23 mouse cellular contexts compared by ENCODE assay signal in genomic region chr5:52429731-52430480, GRCm38 (mm10). TPM values are rescaled to one million over a fixed set of nuclear protein-coding genes. Genes with fewer than 3 reads are reported as not detected.
A peak's percentile ranks its signal among the peaks of the same experiment; 100 is the strongest.
DNase-seq lines count a peak whose midpoint lies in the region; ATAC-seq and TF ChIP-seq lines count a peak whose summit lies in the region.
"Had no signal": no experiment of that assay in that cellular context is flagged by ENCODE, and none has a peak within 500 bp of the region (broad histone marks: within the 10 kb centered on the region; RNA-seq: fewer than 3 reads in every experiment).

No protein-coding gene starts in this region.

- no peak for TF ChIP-seq CTCF in hindbrain, postnatal 0 days (IDR thresholded peaks at IDR 0.05; ENCODE audit: low read depth)
- no peak for TF ChIP-seq CTCF in liver, adult 2 months (IDR thresholded peaks at IDR 0.05; ENCODE audit: low read depth, low read length)
- TF ChIP-seq CTCF in liver, postnatal 0 days (IDR thresholded peaks at IDR 0.05; ENCODE audit: low read depth) = no peak
- no peak for TF ChIP-seq CTCF in lung, postnatal 0 days (IDR thresholded peaks at IDR 0.05)

- H3K27ac ChIP-seq in hindbrain, embryonic 16.5 days (ENCODE audit: low read depth, low read length) = no peak overlapping the region
- no peak overlapping the region for H3K27ac ChIP-seq in hindbrain, postnatal 0 days
- H3K27ac ChIP-seq in liver, adult 2 months (replicated peaks; ENCODE audit: insufficient read depth, low read depth, low read length) = no peak overlapping the region
- H3K27ac ChIP-seq in liver, postnatal 0 days (ENCODE audit: low read depth) = no peak overlapping the region
- H3K27ac ChIP-seq in lung, postnatal 0 days (ENCODE audit: low read length) = no peak overlapping the region
- H3K27ac ChIP-seq: embryonic facial prominence, embryonic 12.5 days; forebrain, embryonic 15.5 days; heart, adult 2 months; heart, embryonic 15.5 days; hindbrain, embryonic 15.5 days had no signal

- H3K4me3 ChIP-seq in hindbrain, embryonic 16.5 days (ENCODE audit: low read length) = no peak overlapping the region
- no peak overlapping the region for H3K4me3 ChIP-seq in hindbrain, postnatal 0 days (ENCODE audit: low read length)
- H3K4me3 ChIP-seq in liver, adult 2 months (ENCODE audit: insufficient read depth, low read depth, low read length) = no peak overlapping the region
- H3K4me3 ChIP-seq in liver, postnatal 0 days (ENCODE audit: low read depth, low read length) = no peak overlapping the region
- no peak overlapping the region for H3K4me3 ChIP-seq in lung, postnatal 0 days (ENCODE audit: low read depth, low read length)
- H3K4me3 ChIP-seq: embryonic facial prominence, embryonic 12.5 days; forebrain, embryonic 15.5 days; heart, adult 2 months; heart, embryonic 15.5 days; hindbrain, embryonic 15.5 days had no signal

- no peaks in the 10 kb centered on the region for H3K9me3 ChIP-seq in hindbrain, embryonic 16.5 days (ENCODE audit: control insufficient read depth, low read length)
- no peaks in the 10 kb centered on the region for H3K9me3 ChIP-seq in hindbrain, postnatal 0 days (ENCODE audit: low read length)
- H3K9me3 ChIP-seq in liver, postnatal 0 days (ENCODE audit: low read length) = no peaks in the 10 kb centered on the region
- no peaks in the 10 kb centered on the region for H3K9me3 ChIP-seq in lung, postnatal 0 days (ENCODE audit: low read length)
- H3K9me3 ChIP-seq: embryonic facial prominence, embryonic 12.5 days; forebrain, embryonic 15.5 days; heart, embryonic 15.5 days; hindbrain, embryonic 15.5 days had no signal

- WGBS in hindbrain, embryonic 16.5 days = 53% methylated on average over 14 of the region's 14 CpGs
- WGBS in hindbrain, postnatal 0 days = 48% methylated on average over 14 of the region's 14 CpGs
- 86% methylated on average over 14 of the region's 14 CpGs for WGBS in liver, adult 2 months
- 78% methylated on average over 14 of the region's 14 CpGs for WGBS in liver, postnatal 0 days (ENCODE audit: insufficient replicate concordance)
- WGBS in lung, postnatal 0 days = 62% methylated on average over 14 of the region's 14 CpGs

- no peaks in the 10 kb centered on the region for H3K36me3 ChIP-seq in hindbrain, embryonic 16.5 days (ENCODE audit: control insufficient read depth, insufficient read depth, low read length)
- no peaks in the 10 kb centered on the region for H3K36me3 ChIP-seq in hindbrain, postnatal 0 days (ENCODE audit: insufficient read depth, low read length)
- no peaks in the 10 kb centered on the region; the same call in 1 of the 2 replicates for H3K36me3 ChIP-seq in liver, adult 2 months (ENCODE audit: control insufficient read depth, insufficient read depth, low read length)
- H3K36me3 ChIP-seq in liver, postnatal 0 days (replicated peaks; ENCODE audit: insufficient read depth, low read length) = no peaks in the 10 kb centered on the region
- H3K36me3 ChIP-seq in lung, postnatal 0 days (ENCODE audit: insufficient read depth, low read length) = no peaks in the 10 kb centered on the region
- H3K36me3 ChIP-seq: embryonic facial prominence, embryonic 12.5 days; forebrain, embryonic 15.5 days; G1E; heart, embryonic 15.5 days; hindbrain, embryonic 15.5 days had no signal

- no peak overlapping the region for H3K9ac ChIP-seq in hindbrain, embryonic 16.5 days (ENCODE audit: low read depth, low read length)
- H3K9ac ChIP-seq in hindbrain, postnatal 0 days (replicated peaks; ENCODE audit: low read length) = no peak overlapping the region
- no peak overlapping the region for H3K9ac ChIP-seq in liver, adult 2 months (ENCODE audit: low read depth, low read length)
- no peak overlapping the region for H3K9ac ChIP-seq in liver, postnatal 0 days (replicated peaks)
- no peak overlapping the region for H3K9ac ChIP-seq in lung, postnatal 0 days (replicated peaks; ENCODE audit: low read depth)
- H3K9ac ChIP-seq: embryonic facial prominence, embryonic 12.5 days; forebrain, embryonic 15.5 days; heart, embryonic 15.5 days; hindbrain, embryonic 15.5 days had no signal

- H3K4me1 ChIP-seq in hindbrain, embryonic 16.5 days (ENCODE audit: control insufficient read depth, insufficient read depth, low read depth, low read length) = no peaks in the 10 kb centered on the region; the same call in 1 of the 2 replicates
- no peaks in the 10 kb centered on the region for H3K4me1 ChIP-seq in hindbrain, postnatal 0 days (ENCODE audit: insufficient read depth, low read length)
- H3K4me1 ChIP-seq in liver, adult 2 months (ENCODE audit: control insufficient read depth, insufficient read depth, low read length) = peaks cover 4% of the 10 kb centered on the region; the same call in 1 of the 2 replicates
- no peaks in the 10 kb centered on the region for H3K4me1 ChIP-seq in liver, postnatal 0 days (ENCODE audit: insufficient read depth)
- no peaks in the 10 kb centered on the region for H3K4me1 ChIP-seq in lung, postnatal 0 days (ENCODE audit: insufficient read depth, low read depth, low read length)
- H3K4me1 ChIP-seq: embryonic facial prominence, embryonic 12.5 days; forebrain, embryonic 15.5 days; heart, embryonic 15.5 days had no signal

- no peaks in the 10 kb centered on the region for H3K79me2 ChIP-seq in liver, adult 2 months (ENCODE audit: control insufficient read depth, insufficient read depth, low read length)

- peak; percentile 48; the same call in 1 of the 2 replicates for ATAC-seq in hindbrain, embryonic 16.5 days
- ATAC-seq in hindbrain, postnatal 0 days = no peak
- no peak for ATAC-seq in liver, postnatal 0 days
- no peak for ATAC-seq in lung, postnatal 0 days
- ATAC-seq: CD4-positive, CD25-positive, alpha-beta regulatory T cell, adult 4 months; forebrain, embryonic 15.5 days had no signal

- no peak overlapping the region for H3K4me2 ChIP-seq in hindbrain, embryonic 16.5 days (ENCODE audit: low read length)
- no peak overlapping the region for H3K4me2 ChIP-seq in hindbrain, postnatal 0 days (ENCODE audit: low read depth, low read length)
- no peak overlapping the region for H3K4me2 ChIP-seq in liver, postnatal 0 days (ENCODE audit: low read depth, low read length)
- no peak overlapping the region for H3K4me2 ChIP-seq in lung, postnatal 0 days (replicated peaks; ENCODE audit: low read depth, low read length)
- H3K4me2 ChIP-seq: embryonic facial prominence, embryonic 12.5 days; forebrain, embryonic 15.5 days; heart, embryonic 11.5 days; heart, embryonic 15.5 days; hindbrain, embryonic 15.5 days had no signal

- peak; percentile 27 for DNase-seq in adrenal gland, adult 2 months
- DNase-seq in adrenal gland, postnatal 4 days (ENCODE audit: low spot score in 2 of 2) = no peak
- no peak for DNase-seq in hindbrain, postnatal 0 days (ENCODE audit: low spot score)
- peak; percentile 62 for DNase-seq in liver, adult 2 months (ENCODE audit: extremely low read depth, low read depth, low spot score)
- no peak for DNase-seq in liver, postnatal 0 days
- DNase-seq in adipocyte (ENCODE audit: low spot score) = peak; percentile 14
- no peak for DNase-seq in lung, postnatal 0 days (ENCODE audit: low spot score)
- DNase-seq: adrenal gland, postnatal 25 days; B cell, adult 2 months; cerebellum, adult 11-12 months; cerebellum, adult 9-10 months; cerebellum, postnatal 25 days; gastrocnemius, postnatal 14 days; heart, adult 2 months; heart, postnatal 14 days had no signal

- TF ChIP-seq EP300 in liver, postnatal 0 days (IDR thresholded peaks at IDR 0.05; ENCODE audit: low read depth) = no peak
- no peak for TF ChIP-seq EP300 in lung, postnatal 0 days (IDR thresholded peaks at IDR 0.05)

- H3K27me3 ChIP-seq in hindbrain, embryonic 16.5 days (replicated peaks; ENCODE audit: control insufficient read depth, insufficient read depth, low read length) = no peaks in the 10 kb centered on the region
- no peaks in the 10 kb centered on the region for H3K27me3 ChIP-seq in hindbrain, postnatal 0 days (ENCODE audit: insufficient read depth, low read length)
- no peaks in the 10 kb centered on the region for H3K27me3 ChIP-seq in liver, adult 2 months (ENCODE audit: control insufficient read depth, insufficient read depth, low read length)
- no peaks in the 10 kb centered on the region for H3K27me3 ChIP-seq in liver, postnatal 0 days (ENCODE audit: insufficient read depth, low read length)
- H3K27me3 ChIP-seq in lung, postnatal 0 days (replicated peaks; ENCODE audit: insufficient read depth, low read length) = no peaks in the 10 kb centered on the region
- H3K27me3 ChIP-seq: embryonic facial prominence, embryonic 12.5 days; forebrain, embryonic 15.5 days; heart, embryonic 15.5 days; hindbrain, embryonic 15.5 days had no signal

- TF ChIP-seq POLR2A in liver, adult 2 months (IDR thresholded peaks at IDR 0.05; ENCODE audit: extremely low read depth, insufficient read depth, low read length) = no peak

RNA-seq across cellular contexts. Expression of gene Ccdc149, which starts 41.4 kb away (rescaled TPM):
- total RNA-seq in adrenal gland, adult 2 months (2021) = 1 to 10 TPM; 4.9 to 9.6 TPM
- polyA plus RNA-seq in adrenal gland, adult 2 months (2012; rRNA removed) = 1.1 and 1.2 TPM in 2 replicates
- total RNA-seq in adrenal gland, postnatal 4 days (2021) = 1 to 10 TPM; 7.9 to 8.2 TPM
- 15.0 and 15.4 TPM in 2 replicates for polyA plus RNA-seq in hindbrain, embryonic 16.5 days (2015; fragmentation: Nextera tagmentation; extraction: Ambion mirVana)
- 14.4 and 17.6 TPM in 2 replicates for total RNA-seq in hindbrain, postnatal 0 days (2014; rRNA removed)
- 14.5 and 15.6 TPM in 2 replicates for polyA plus RNA-seq in hindbrain, postnatal 0 days (2015; fragmentation: Nextera tagmentation; extraction: Ambion mirVana)
- 0.83 and 1.2 TPM in 2 replicates for total RNA-seq in liver, adult 2 months (2014; rRNA removed)
- polyA plus RNA-seq in liver, adult 2 months (2012; rRNA removed) = 0.42 and 0.43 TPM in 2 replicates
- polyA plus RNA-seq in liver, postnatal 0 days (2015; fragmentation: Nextera tagmentation; extraction: Ambion mirVana) = 0.89 and 0.98 TPM in 2 replicates
- 3.4 TPM in 2 replicates for polyA plus RNA-seq in lung, postnatal 0 days (2015; fragmentation: Nextera tagmentation; extraction: Ambion mirVana)
- total RNA-seq: G1E had no signal
- polyA plus RNA-seq: CD4-positive, CD25-positive, alpha-beta regulatory T cell, adult 4 months; G1E had no signal

Comparison
In these comparisons a context has a peak if more than half of its experiments do, and no peak if none do; other contexts are left out.
1. DNase-seq: peak in adrenal gland, adult 2 months (single experiment), liver, adult 2 months (single experiment) and adipocyte (single experiment); none in adrenal gland, postnatal 4 days (0 of 2), hindbrain, postnatal 0 days (single experiment), liver, postnatal 0 days (single experiment) and lung, postnatal 0 days (single experiment).